Mouse (Mus musculus) liver, adult 2 months (tissue): ENCODE measurements around the gene Crip2.

Experiments used
- CTCF ChIP-seq: fragments of 200-500 bp; IDR thresholded peaks from 2 replicates; pipeline ENCODE4 v1.5.1; 2011; ENCODE audit warnings: low read depth, low read length, control low read depth
- POLR2A ChIP-seq: fragments of 200-500 bp; IDR thresholded peaks from 2 replicates; pipeline ENCODE4 v1.6.1; 2011; ENCODE audit warnings: low read length, control low read depth; ENCODE audit not compliant: insufficient read depth; ENCODE audit errors: extremely low read depth

DNA sequence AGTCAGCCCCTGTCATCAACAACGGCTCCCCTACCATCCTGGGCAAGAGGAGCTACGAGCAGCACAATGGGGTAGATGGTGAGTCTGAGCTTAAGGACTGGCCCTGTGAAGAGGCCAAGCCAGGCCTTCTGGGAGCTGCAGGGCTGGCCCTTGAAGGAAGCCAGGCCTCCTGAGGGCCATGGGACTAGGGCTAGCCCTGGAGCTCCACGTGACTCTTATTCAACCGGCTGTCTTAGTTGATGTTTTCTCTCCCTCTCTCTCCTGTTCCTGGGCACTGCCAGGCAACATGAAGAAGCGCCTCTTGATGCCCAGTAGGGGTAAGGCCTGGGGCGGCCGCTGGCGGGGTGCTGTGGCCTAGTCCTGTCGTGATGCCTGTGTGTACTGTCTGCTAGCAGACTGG lies 6.8 kb upstream of the Crip2 start:
- TF ChIP-seq CTCF (no peak), POLR2A (no peak)
